Mouse (Mus musculus) spleen, embryonic (tissue): ENCODE data around the gene Cnn3.

ENCODE experiments used
- CTCF ChIA-PET: fragments of 350-600 bp; sonication (Branson Sonifier 250); formaldehyde crosslinking; loops from one replicate; lab custom pipeline; 2022; lab: Charles Lee

The Cnn3 gene

GRCm38 (mm10) chr3:121417379-121418250, 8.7 kb upstream of the Cnn3 start:
- CTCF ChIA-PET, result interaction anchor here (0.7 kb wide), 1 partner anchor 81 kb away, joined by 4 read pairs; no protein-coding TSS in a partner anchor

DNA sequence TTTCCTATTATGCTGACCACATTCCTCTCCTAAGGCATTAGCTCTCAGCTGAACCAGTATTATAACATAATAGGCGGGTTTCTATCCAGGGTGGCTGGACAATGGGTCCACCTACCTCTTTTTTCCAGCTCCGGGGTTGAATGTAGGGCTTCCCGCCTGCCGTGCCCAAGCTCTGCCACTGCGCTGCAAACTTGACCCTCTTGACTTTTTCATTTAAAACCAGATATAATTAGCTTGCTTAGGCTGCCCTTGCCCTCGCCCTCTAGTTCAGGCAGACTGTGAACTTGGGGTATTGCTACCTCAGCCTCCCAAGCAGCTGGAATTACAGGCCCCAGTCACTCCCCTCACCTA, 8.1 kb upstream of the Cnn3 start:
- CTCF ChIA-PET, result no interaction called here

- CTCF ChIA-PET, result no interaction called here
Measured at GRCm38 (mm10) chr3:121418850-121419435, 7.4 kb upstream of the Cnn3 start.

GRCm38 (mm10) chr3:121422405-121422804, 3.9 kb upstream of the Cnn3 start:
- CTCF ChIA-PET, result no interaction called here

DNA sequence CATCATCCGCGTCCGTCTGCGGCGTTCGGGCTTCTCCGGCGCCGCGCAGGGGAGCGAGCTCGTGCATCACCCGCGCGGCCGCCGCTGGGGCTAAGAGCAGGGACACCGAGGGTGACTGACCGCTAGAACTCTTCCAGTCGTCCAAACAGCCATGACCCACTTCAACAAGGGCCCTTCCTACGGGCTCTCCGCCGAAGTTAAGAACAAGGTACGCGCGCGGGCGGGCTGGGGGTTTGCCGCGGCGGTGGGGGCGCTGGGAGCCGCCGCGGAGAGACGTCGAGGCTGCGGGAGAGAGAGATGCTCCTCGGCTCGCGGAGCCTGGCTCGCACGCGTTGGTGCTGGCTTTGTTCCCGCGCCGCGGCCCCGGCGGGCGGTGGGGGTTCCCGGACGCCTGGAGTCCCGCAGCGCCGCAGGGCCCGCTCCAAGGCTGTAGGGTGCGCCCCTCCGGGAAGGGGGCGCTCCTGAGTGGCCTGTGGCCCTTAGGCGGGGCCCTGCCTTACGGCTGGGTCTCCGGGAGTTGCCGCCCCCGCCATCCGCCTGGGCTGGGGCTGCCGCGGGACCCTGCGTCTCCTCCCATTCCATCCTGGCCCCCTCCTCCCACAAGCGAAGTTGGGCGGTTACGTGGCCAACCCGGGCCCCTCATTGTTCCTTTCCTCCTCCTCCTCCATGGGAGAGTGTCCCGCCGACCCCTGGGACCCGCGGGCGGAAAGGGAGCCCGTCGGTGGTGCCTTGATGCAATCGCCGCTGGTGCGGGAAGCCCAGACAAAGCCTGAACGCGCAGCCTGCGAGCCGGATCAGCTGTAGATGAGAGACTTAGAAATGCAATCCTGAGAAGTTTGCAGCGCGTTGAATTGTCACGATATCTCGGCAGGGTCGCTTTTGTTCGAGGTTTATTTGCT, 573 bp downstream of the Cnn3 start:
- CTCF ChIA-PET, result no interaction called here

GRCm38 (mm10) chr3:121427520-121427908, 1.2 kb downstream of the Cnn3 start:
- CTCF ChIA-PET, result interaction anchor here (0.6 kb wide), 1 partner anchor 64 kb away, joined by 8 read pairs; no protein-coding TSS in a partner anchor

DNA sequence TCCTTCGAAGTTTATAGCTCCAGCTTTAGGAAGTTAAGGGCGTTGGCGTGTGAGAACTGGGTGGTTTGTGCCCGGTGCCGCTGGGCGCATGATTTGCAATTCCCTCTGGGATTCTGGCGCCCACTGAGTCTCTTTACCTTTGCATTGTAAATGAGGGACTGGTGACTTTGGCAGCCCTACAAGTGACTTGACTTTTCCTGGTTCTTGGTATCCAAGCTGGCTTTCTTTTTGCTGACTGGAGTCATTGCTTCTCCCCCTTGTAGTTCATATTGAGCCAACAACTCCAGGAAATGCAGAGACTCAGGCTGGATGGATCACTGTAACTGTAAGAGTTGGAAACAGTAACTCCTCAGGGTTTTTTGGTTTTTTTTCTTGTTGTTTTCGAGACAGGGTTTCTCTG, 1.9 kb downstream of the Cnn3 start:
- CTCF ChIA-PET, result interaction anchor here (0.6 kb wide), 2 partner anchors 134 to 141 kb away, joined by 3 read pairs; no protein-coding TSS in a partner anchor

DNA sequence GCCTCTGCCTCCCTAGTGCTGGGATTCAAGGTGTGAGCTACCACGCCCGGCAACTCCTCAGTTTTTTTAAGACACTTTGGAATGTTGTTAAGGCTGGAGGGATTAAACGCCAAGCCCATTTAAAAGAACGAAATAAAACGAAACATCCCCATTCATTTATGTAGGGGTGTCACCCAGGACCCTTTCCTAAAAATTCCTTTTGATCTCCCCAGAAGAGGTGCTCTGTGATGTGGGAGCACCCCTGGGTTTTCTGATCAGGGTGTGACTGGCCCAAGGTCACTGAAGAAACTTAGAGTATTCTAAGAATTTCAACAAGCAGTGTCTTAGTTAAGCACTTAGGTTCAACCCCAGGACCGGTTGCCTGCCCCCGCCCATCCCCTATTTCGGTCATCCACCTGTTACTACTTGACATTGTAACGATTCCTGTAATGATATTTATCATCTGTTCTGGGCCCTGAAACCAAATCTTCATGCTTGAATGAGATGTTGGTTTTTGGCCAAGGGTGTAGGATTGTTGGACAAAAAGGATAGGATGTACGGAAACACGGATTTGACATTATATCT, 2.5 kb downstream of the Cnn3 start:
- CTCF ChIA-PET, result interaction anchor here (0.6 kb wide), 2 partner anchors 134 to 141 kb away, joined by 3 read pairs; no protein-coding TSS in a partner anchor

DNA sequence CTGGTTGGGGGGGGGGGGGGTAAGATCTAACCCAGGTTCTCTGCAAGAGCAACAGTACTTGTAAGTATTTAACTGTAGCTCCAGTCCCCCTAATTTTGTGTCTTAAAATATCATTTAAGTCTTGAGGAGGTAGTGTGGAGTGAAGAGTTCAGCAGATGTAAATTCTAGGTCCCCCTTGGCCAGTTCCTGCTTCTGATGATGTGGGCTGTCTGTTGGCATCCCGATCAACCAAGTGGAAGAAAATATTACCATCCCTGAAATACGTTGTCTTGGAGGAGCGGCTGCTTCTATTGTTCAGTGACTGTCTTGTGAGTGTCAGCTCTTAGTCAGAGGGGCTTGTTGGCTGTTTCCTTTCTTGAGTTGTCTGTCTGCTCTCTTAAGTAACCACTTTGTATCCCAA, 3.2 kb downstream of the Cnn3 start:
- CTCF ChIA-PET, result interaction anchor here (0.6 kb wide), 1 partner anchor 68 kb away, joined by 7 read pairs; no protein-coding TSS in a partner anchor

DNA sequence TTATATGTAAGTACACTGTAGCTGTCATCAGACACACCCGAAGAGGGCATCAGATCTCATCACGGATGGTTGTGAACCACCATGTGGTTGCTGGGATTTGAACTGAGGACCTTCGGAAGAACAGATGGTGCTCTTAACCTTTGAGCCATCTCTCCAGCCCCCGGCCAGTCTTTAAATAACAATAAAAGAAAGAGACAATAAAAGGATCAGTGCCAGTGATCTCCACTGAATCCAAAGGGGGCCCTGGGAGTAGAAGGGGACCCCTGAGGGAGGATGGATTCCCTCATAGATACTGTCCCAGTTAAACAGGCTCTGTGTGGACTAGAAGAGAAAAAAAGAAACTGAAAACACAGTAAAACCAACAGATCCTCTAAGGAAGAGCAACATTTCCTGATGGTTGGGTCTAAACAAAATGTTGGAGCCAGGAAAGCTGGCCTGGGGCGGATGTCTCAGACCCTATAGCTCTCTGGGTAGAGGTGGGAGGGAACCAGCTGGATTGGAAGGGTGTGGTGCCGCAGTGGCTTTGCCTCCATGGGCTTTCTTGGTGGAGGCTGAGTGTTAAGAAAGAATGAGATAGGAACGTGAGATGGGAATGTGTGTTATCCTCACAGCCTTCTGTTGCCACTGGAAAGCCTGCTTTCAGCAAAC, 4.1 kb downstream of the Cnn3 start:
- CTCF ChIA-PET, result no interaction called here

DNA sequence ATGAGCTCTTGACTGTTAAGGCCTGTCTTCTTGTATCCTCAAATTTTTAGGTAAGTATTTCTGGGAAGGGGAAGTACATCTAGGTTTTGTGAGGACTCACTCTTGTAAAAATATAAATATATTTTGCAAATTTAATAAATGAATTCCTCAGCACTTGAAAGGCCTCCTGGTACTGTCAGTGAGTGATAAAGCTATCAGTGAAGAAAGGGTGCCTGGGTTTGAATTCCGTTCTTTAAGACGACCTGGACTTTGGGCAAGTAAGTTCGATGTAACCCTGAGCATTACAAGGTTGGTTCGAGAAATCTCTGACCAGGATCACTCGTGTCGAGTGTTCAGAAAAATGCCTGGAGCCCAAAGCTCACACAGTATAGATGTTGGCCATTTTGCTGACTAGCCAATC, 7.1 kb downstream of the Cnn3 start:
- CTCF ChIA-PET, result no interaction called here

GRCm38 (mm10) chr3:121433968-121434533, 7.8 kb downstream of the Cnn3 start:
- CTCF ChIA-PET, result interaction anchor here (0.7 kb wide), 2 partner anchors 9 to 47 kb away, joined by 6 to 10 read pairs; no protein-coding TSS in a partner anchor

- CTCF ChIA-PET, result no interaction called here
Measured at GRCm38 (mm10) chr3:121435296-121435695, 9.0 kb downstream of the Cnn3 start.

DNA sequence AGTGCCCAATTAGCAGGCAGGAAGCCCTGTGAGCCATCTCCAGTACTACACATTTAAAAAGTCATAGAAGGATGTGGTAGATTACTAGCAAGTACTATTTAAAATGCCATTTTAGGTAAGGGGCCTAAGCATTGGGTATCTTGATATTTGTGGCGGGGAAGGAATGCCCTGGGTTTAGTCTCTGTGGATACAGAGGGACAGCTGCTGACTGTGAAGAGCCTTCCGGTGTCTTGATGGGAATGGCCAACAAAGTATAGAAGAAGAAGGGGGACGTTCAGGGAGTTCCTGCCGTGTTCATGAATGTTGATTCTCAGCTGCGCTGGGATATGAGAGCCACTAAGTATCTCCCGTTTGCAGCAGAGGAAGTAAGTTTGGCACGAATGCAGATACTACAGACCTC, 10.8 kb downstream of the Cnn3 start:
- CTCF ChIA-PET, result no interaction called here

DNA sequence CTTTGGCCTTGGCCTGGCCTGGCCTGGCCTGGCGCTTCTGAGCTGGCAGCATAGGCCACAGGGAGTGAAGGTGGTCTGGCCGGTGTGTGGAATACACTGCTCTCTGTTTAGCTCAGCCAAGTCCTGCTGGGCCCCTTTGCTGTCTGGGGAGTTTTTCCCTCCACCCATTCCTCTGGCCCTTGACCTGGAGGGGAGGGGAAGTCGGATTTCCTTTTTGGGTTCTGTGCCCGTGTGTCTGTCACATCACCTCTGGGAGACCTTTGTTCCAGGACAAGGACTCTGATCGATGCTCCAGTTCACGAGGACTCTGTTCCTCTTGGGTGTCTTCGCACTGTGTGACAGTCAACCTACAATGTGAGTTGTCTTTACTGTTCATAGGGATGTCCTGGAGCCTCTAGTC, 11.7 kb downstream of the Cnn3 start:
- CTCF ChIA-PET, result no interaction called here

GRCm38 (mm10) chr3:121439623-121440161, 13.4 kb downstream of the Cnn3 start:
- CTCF ChIA-PET, result interaction anchor here (0.7 kb wide), 1 partner anchor 107 kb away, joined by 3 read pairs; no protein-coding TSS in a partner anchor

GRCm38 (mm10) chr3:121441504-121441903, 15.2 kb downstream of the Cnn3 start:
- CTCF ChIA-PET, result interaction anchor here (0.6 kb wide), 1 partner anchor 68 kb away, joined by 3 read pairs; no protein-coding TSS in a partner anchor

GRCm38 (mm10) chr3:121442288-121442687, 16.0 kb downstream of the Cnn3 start:
- CTCF ChIA-PET, result interaction anchor here (0.5 to 0.6 kb wide), 2 partner anchors 8 to 69 kb away, joined by 3 to 10 read pairs; no protein-coding TSS in a partner anchor

DNA sequence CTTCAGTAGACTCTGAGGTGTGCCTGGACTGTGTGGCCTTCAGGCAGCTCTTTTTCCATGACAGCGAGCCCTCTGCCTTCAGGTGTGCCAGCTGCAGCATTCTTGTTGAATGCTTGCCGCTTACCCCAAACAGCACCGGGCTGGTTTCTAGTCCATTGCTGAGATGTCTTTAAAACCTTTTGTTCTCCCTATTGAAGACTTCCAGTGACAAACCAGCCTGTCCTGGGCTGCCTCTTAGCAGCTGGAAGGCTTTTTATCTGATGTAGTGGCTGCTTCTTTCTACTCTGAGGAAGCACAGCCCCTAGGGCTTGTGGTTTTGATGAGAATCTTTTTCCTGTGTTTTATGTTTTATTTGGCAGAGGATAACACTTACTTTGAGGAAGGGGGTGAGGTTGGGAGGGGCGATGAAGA, 17.6 kb downstream of the Cnn3 start:
- CTCF ChIA-PET, result no interaction called here

- CTCF ChIA-PET, result no interaction called here
Measured at GRCm38 (mm10) chr3:121444414-121444813, 18.1 kb downstream of the Cnn3 start.
